Mouse (Mus musculus) embryonic facial prominence, embryonic 12.5 days (tissue): ENCODE data around the gene Rdm1. TPM values are rescaled to one million over a fixed set of nuclear protein-coding genes. Genes with fewer than 3 reads are reported as not detected.
"Not testable (repeated sequence)": the region's sequence is repeated elsewhere in the genome, so short reads cannot be mapped to it uniquely, and the experiment has no call there.

Source experiments
- ATAC-seq: fragments of 200-750 bp; cut with Nextera tagmentation; 2 replicates; pipeline ENCODE4 v1.8.0; 2017; ENCODE audit not compliant: insufficient number of reproducible peaks, insufficient read depth, low FRiP score, low TSS enrichment
- H3K27ac ChIP-seq: fragments of 300-500 bp; sonication (generic); 2 replicates; pipeline ENCODE4 v1.5.1; 2016; ENCODE audit warnings: mild to moderate bottlenecking
- H3K27me3 ChIP-seq: fragments of 300-500 bp; sonication (generic); 2 replicates; pipeline ENCODE4 v1.6.1; 2016; ENCODE audit warnings: mild to moderate bottlenecking, moderate library complexity
- H3K36me3 ChIP-seq: fragments of 300-500 bp; sonication (generic); 2 replicates; pipeline ENCODE4 v1.6.1; 2016; ENCODE audit warnings: mild to moderate bottlenecking
- H3K4me1 ChIP-seq: fragments of 300-500 bp; sonication (generic); 2 replicates; pipeline ENCODE4 v1.6.1; 2016
- H3K4me2 ChIP-seq: fragments of 300-500 bp; sonication (generic); replicated peaks from 2 replicates; pipeline ENCODE4 v1.6.1; 2016; ENCODE audit warnings: mild to moderate bottlenecking, moderate library complexity
- H3K4me3 ChIP-seq: fragments of 300-500 bp; sonication (generic); 2 replicates; pipeline ENCODE4 v1.5.1; 2016; ENCODE audit warnings: mild to moderate bottlenecking
- H3K9ac ChIP-seq: fragments of 300-500 bp; sonication (generic); 2 replicates; pipeline ENCODE4 v1.6.1; 2016; ENCODE audit warnings: mild to moderate bottlenecking, moderate library complexity
- H3K9me3 ChIP-seq: fragments of 300-500 bp; sonication (generic); 2 replicates; pipeline ENCODE4 v1.6.1; 2016; ENCODE audit warnings: mild to moderate bottlenecking, moderate library complexity
- WGBS: fragments of 180-500 bp; shearing (Covaris S2); methylation state at CpG from one replicate; pipeline ENCODE4 v1.1.7; 2016; 5-methylcytosine and 5-hydroxymethylcytosine counted together
- polyA plus RNA-seq: library from polyadenylated mRNA; unstranded; fragments of >200 nt; fragmentation: Nextera tagmentation; extraction: Ambion mirVana; gene quantifications from 2 replicates; pipeline ENCODE4 v1.2.1, GENCODE M21; 2016

Rdm1 gene
- polyA plus RNA-seq, 1 experiment from 2014 or later = 44.1 TPM

GRCm38 (mm10) chr11:101620022-101620655 lies 6.9 kb upstream of the Rdm1 start:
- 82% methylated on average over 11 of the region's 11 CpGs for WGBS
- not testable (repeated sequence) for H3K27me3 ChIP-seq, H3K27ac ChIP-seq, H3K4me3 ChIP-seq, H3K4me1 ChIP-seq, H3K36me3 ChIP-seq, H3K9me3 ChIP-seq, H3K9ac ChIP-seq, ATAC-seq, H3K4me2 ChIP-seq

DNA sequence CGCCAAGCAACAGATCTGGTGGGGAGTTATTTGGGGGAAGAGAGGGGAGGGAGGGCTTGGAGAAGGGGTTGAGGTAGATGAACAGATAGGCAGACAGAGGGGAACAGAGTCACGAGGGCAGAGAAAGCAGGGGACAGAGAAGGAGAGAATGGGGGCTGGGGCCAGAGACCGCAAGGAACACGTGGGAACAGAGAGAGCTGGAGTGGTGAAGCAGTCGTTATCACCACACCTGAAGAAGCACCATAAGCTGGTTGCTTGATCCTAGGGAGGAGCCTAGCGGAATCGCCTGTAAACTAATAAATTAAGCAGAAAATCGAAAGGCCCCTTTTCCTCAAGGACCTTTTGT lies 373 bp upstream of the Rdm1 start:
- Histone ChIP-seq H3K9me3 (no peaks in the 10 kb centered on the region), H3K9ac (peak overlapping the region; percentile 40), H3K27me3 (no peaks in the 10 kb centered on the region), H3K4me1 (no peaks in the 10 kb centered on the region), H3K4me2 (peak overlapping the region; percentile 73), H3K27ac (peak overlapping the region; percentile 99), H3K36me3 (no peaks in the 10 kb centered on the region), H3K4me3 (peak overlapping the region; percentile 36)
- peak; percentile 7; the same call in 1 of the 2 replicates for ATAC-seq
- 5% methylated on average over 8 of the region's 8 CpGs for WGBS

DNA sequence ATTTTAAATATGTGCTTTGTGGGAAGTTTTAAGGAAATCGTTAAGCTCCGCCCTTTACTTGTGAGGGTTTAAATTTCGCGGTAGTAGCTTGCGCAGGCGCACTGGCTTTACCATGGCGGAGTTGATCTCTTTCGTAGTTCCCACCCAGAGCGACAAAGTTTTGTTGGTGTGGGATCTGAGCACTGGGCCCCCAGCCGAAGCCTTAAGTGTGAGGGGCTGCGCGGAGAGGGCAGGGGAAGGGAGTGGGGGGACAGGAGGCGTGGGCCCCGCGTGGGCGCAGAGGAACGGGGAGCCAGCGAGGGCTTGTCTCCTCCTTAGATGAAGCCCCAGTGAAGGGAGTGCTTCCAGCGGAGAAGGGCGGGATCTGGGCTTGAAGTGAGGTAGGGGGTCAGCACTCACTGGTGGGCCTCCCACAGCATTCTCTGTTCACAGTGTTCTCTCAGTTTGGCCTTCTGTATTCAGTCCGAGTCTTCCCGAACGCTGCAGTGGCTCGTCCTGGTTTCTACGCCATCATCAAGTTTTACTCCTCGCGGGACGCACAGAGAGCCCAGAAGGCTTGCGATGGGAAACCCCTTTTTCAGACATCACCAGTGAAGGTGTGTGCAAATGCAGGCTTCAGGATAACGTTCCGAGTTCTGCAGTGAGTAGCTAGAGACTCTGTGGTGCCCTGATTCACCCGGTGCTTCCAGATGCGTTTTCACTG lies 1.0 kb downstream of the Rdm1 start:
- peak overlapping the region; percentile 73 for H3K4me2 ChIP-seq
- no peaks in the 10 kb centered on the region for H3K4me1 ChIP-seq
- 0 out of 2 replicates have a peak, but pooled peaks cover 2% of the 10 kb centered on the region for H3K36me3 ChIP-seq
- peak overlapping the region; percentile 53 for H3K4me3 ChIP-seq
- WGBS = under 1% methylated on average over 33 of the region's 33 CpGs
- H3K9me3 ChIP-seq = no peaks in the 10 kb centered on the region
- H3K9ac ChIP-seq = peak overlapping the region; percentile 70
- peak; percentile 54 for ATAC-seq
- peak overlapping the region; percentile 99 for H3K27ac ChIP-seq
- H3K27me3 ChIP-seq = no peaks in the 10 kb centered on the region

DNA sequence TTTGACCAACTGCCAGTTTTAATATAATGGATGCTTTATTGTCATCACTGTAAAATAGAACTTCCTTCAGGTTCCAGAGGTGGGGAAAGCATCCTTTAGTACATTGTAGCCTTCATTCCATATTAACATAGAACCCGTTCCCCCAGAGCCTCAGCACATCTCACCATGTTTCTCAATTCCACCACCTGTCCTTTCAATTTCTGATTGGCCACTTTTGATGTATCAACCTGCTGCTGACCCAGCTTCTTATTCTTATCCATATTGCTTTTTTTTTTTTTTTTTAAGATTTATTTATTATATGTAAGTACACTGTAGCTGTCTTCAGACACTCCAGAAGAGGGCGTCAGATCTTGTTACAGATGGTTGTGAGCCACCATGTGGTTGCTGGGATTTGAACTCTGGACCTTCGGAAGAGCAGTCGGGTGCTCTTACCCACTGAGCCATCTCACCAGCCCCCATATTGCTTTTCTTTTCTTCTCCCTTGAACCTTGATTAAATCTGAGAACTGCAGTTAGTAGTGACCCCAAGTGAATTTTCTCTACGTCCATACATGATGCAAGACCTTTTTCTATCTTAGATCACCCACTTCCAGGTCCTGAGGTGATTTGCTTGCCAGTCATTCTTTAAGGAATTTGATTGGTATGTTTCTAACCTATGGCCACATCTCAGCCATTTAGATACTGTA lies 1.9 kb downstream of the Rdm1 start:
- H3K36me3 ChIP-seq, H3K9me3 ChIP-seq, H3K4me1 ChIP-seq, ATAC-seq, H3K9ac ChIP-seq, H3K27me3 ChIP-seq, H3K27ac ChIP-seq: not testable (repeated sequence)
- Histone ChIP-seq H3K4me2 (peak overlapping the region; percentile 73), H3K4me3 (peak overlapping the region; percentile 53; the same call in 1 of the 2 replicates)
- 51% methylated on average over 5 of the region's 5 CpGs for WGBS

DNA sequence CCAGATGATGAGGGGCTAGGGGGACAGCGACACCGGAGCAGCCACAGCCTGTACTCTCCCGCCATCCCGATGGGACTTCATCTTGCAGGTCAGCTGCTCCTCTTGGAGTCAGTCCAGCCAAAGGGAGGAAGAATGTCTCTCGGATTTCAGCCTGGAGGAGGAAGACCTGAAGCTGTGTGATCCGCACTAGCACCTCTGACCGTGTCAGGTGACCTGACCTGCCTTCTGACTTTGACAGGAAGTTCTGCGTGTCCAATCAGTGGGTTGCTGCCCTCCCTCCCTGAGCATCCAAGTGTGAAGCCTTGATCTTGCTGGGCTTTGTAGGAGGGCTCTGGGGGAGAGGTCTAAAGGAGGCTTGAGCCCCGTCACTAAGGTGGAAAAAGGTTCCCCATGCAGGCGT lies 8.7 kb downstream of the Rdm1 start:
- no peak overlapping the region for H3K4me2 ChIP-seq
- H3K36me3 ChIP-seq = peaks cover 20% of the 10 kb centered on the region
- WGBS = 72% methylated on average over 10 of the region's 10 CpGs
- no peak overlapping the region for H3K9ac ChIP-seq
- H3K4me1 ChIP-seq = no peaks in the 10 kb centered on the region
- no peaks in the 10 kb centered on the region for H3K27me3 ChIP-seq
- no peaks in the 10 kb centered on the region for H3K9me3 ChIP-seq
- no peak for ATAC-seq
- no peak overlapping the region for H3K4me3 ChIP-seq
- H3K27ac ChIP-seq = no peak overlapping the region

- H3K4me3 ChIP-seq = no peak overlapping the region
- H3K4me1 ChIP-seq = peaks cover 7% of the 10 kb centered on the region; the same call in 1 of the 2 replicates
- H3K4me2 ChIP-seq = no peak overlapping the region
- no peak for ATAC-seq
- peaks cover 8% of the 10 kb centered on the region for H3K36me3 ChIP-seq
- no peak overlapping the region for H3K9ac ChIP-seq
- WGBS = 83% methylated on average over 4 of the region's 4 CpGs
- H3K9me3 ChIP-seq = no peaks in the 10 kb centered on the region
- H3K27me3 ChIP-seq = no peaks in the 10 kb centered on the region
- H3K27ac ChIP-seq = no peak overlapping the region
Measured at GRCm38 (mm10) chr11:101639761-101640160, 12.8 kb downstream of the Rdm1 start.

DNA sequence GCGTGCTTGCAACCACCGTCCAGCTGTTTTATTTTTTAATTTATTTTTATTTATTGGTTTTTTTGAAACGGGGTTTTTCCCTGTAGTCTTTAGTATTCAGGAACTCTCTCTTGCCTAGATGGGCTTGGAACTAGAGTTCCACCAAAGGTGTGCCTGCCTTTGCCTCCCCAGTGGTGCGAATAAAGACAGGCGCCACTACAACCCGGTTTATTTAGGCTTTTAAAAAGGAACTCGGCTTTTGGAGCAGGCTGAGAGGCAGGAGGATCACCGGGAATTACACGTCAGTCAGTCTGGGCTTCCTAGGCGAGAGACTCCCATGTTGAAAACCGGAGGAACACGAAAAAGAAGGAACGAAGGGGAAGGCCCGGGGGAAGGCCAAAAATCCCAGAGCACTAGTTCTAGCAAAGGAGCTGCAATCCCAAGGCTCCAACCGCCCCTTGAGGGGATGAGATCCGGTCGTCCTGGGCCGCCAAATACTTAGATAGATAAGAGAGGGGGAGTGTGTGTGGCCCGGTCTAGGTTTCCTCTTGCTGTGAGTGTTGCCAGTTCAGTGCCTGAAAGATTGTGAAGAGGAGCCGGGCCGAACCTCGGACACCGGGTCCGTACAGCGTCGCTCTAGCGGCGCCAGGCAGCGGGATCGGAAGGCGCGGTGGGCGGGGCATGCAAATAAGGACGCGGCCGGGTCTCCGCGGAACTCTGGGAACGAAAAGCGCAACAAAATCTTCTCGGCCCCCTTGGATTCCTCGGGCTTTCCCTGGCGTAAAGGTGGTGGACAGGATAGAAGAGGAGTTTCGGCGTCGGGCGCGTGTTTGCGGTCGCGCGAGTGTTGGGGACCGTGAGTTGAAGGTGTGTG lies 14.1 kb downstream of the Rdm1 start:
- peak overlapping the region; percentile 36; the same call in 1 of the 2 replicates for H3K9ac ChIP-seq
- H3K4me3 ChIP-seq = peak overlapping the region; percentile 28
- ATAC-seq = peak; percentile 57
- peak overlapping the region; percentile 77 for H3K27ac ChIP-seq
- H3K4me2 ChIP-seq = peak overlapping the region; percentile 44
- 6% methylated on average over 53 of the region's 53 CpGs for WGBS
- H3K4me1 ChIP-seq, H3K9me3 ChIP-seq, H3K36me3 ChIP-seq, H3K27me3 ChIP-seq: not testable (repeated sequence)

GRCm38 (mm10) chr11:101641710-101642642 lies 15.0 kb downstream of the Rdm1 start:
- ATAC-seq = peak; percentile 86
- peak overlapping the region; percentile 44; the same call in 1 of the 2 replicates for H3K4me2 ChIP-seq

GRCm38 (mm10) chr11:101642931-101643330 lies 15.9 kb downstream of the Rdm1 start:
- Histone ChIP-seq H3K9me3 (no peaks in the 10 kb centered on the region), H3K27me3 (no peaks in the 10 kb centered on the region), H3K4me2 (no peak overlapping the region), H3K36me3 (no peaks in the 10 kb centered on the region), H3K27ac (no peak overlapping the region), H3K4me1 (peaks cover 7% of the 10 kb centered on the region; the same call in 1 of the 2 replicates), H3K4me3 (no peak overlapping the region), H3K9ac (no peak overlapping the region)
- no peak for ATAC-seq
- WGBS = 54% methylated on average over 5 of the region's 5 CpGs

More at GRCm38 (mm10) chr11:101641710-101642642, 15.0 kb downstream of the Rdm1 start:
- H3K9me3 ChIP-seq, H3K4me1 ChIP-seq, H3K9ac ChIP-seq, H3K27me3 ChIP-seq, H3K36me3 ChIP-seq, H3K4me3 ChIP-seq: not testable (repeated sequence)
- peak overlapping the region; percentile 77 for H3K27ac ChIP-seq
- WGBS = 5% methylated on average over 15 of the region's 26 CpGs

- Histone ChIP-seq H3K4me3 (no peak overlapping the region), H3K27ac (no peak overlapping the region), H3K4me1 (peaks cover 7% of the 10 kb centered on the region; the same call in 1 of the 2 replicates), H3K27me3 (no peaks in the 10 kb centered on the region), H3K9me3 (no peaks in the 10 kb centered on the region), H3K9ac (no peak overlapping the region), H3K36me3 (no peaks in the 10 kb centered on the region), H3K4me2 (no peak overlapping the region)
- no peak for ATAC-seq
- 55% methylated on average over 3 of the region's 3 CpGs for WGBS
Measured at GRCm38 (mm10) chr11:101644591-101644990, 17.6 kb downstream of the Rdm1 start.
